Mouse (Mus musculus) limb, embryonic 11.5 days (tissue): Measurements from ENCODE around the gene Hsd17b6. TPM values are rescaled to one million over a fixed set of nuclear protein-coding genes. Genes with fewer than 3 reads are reported as not detected.

ENCODE experiments used
- ATAC-seq: fragments of 200-750 bp; cut with Nextera tagmentation; 2 replicates; pipeline ENCODE4 v1.8.0; 2017; ENCODE audit warnings: low read depth; ENCODE audit not compliant: insufficient number of reproducible peaks, low FRiP score, low TSS enrichment
- DNase-seq: peaks from one replicate; pipeline ENCODE4 v3.0.0-alpha.2; 2015; ENCODE audit warnings: low spot score
- H3K27ac ChIP-seq: fragments of 300-500 bp; sonication (generic); replicated peaks from 2 replicates; pipeline ENCODE4 v1.5.1; 2014; ENCODE audit warnings: low read depth, mild to moderate bottlenecking, low read length
- H3K27me3 ChIP-seq: fragments of 300-500 bp; sonication (generic); 2 replicates; pipeline ENCODE4 v1.6.1; 2014; ENCODE audit warnings: mild to moderate bottlenecking, low read length, mixed read lengths; ENCODE audit not compliant: control insufficient read depth, insufficient read depth
- H3K36me3 ChIP-seq: fragments of 300-500 bp; sonication (generic); 2 replicates; pipeline ENCODE4 v1.6.1; 2014; ENCODE audit warnings: mild to moderate bottlenecking, low read length, moderate library complexity, mixed read lengths; ENCODE audit not compliant: control insufficient read depth, insufficient read depth
- H3K4me1 ChIP-seq: fragments of 300-500 bp; sonication (generic); 2 replicates; pipeline ENCODE4 v1.6.1; 2014; ENCODE audit warnings: low read length, mixed read lengths; ENCODE audit not compliant: control insufficient read depth, insufficient read depth
- H3K4me2 ChIP-seq: fragments of 300-500 bp; sonication (generic); 2 replicates; pipeline ENCODE4 v1.6.1; 2014; ENCODE audit warnings: low read depth, mild to moderate bottlenecking, moderate library complexity; ENCODE audit not compliant: severe bottlenecking
- H3K4me3 ChIP-seq: fragments of 300-500 bp; sonication (generic); 2 replicates; pipeline ENCODE4 v1.5.1; 2014; ENCODE audit warnings: low read depth, low read length
- H3K9ac ChIP-seq: fragments of 300-500 bp; sonication (generic); 2 replicates; pipeline ENCODE4 v1.6.1; 2014; ENCODE audit warnings: mild to moderate bottlenecking, low read length
- H3K9me3 ChIP-seq: fragments of 300-500 bp; sonication (generic); 2 replicates; pipeline ENCODE4 v1.6.1; 2016; ENCODE audit warnings: low read length; ENCODE audit not compliant: control insufficient read depth
- WGBS: fragments of 180-500 bp; shearing (Covaris S2); extraction: QIAGEN DNeasy Blood & Tissue Kit; methylation state at CpG from one replicate; pipeline ENCODE4 v1.1.7; 2014; 5-methylcytosine and 5-hydroxymethylcytosine counted together
- polyA plus RNA-seq: library from polyadenylated mRNA; unstranded; fragments of >200 nt; fragmentation: Nextera tagmentation; extraction: Ambion mirVana; gene quantifications from 2 replicates; pipeline ENCODE4 v1.2.1, GENCODE M21; 2014

Hsd17b6 gene
- polyA plus RNA-seq, 1 experiment from 2014 or later, result not detected

GRCm38 (mm10) chr10:128029931-128030330 is 22.5 kb upstream of the Hsd17b6 start:
- ATAC-seq (no peak), DNase-seq (no peak)
- 0 out of 2 replicates have a peak, but pooled peaks cover 2% of the 10 kb centered on the region for H3K4me1 ChIP-seq
- H3K27ac ChIP-seq, result no peak overlapping the region
- peaks cover 12% of the 10 kb centered on the region; the same call in 1 of the 2 replicates for H3K36me3 ChIP-seq
- H3K4me3 ChIP-seq, result no peak overlapping the region
- 90% methylated on average over 7 of the region's 7 CpGs for WGBS
- H3K27me3 ChIP-seq, result no peaks in the 10 kb centered on the region
- no peaks in the 10 kb centered on the region for H3K9me3 ChIP-seq
- no peak overlapping the region for H3K4me2 ChIP-seq
- H3K9ac ChIP-seq, result no peak overlapping the region

- no peak for DNase-seq
- H3K4me1 ChIP-seq, result no peaks in the 10 kb centered on the region
- no peak overlapping the region for H3K9ac ChIP-seq
- peaks cover 25% of the 10 kb centered on the region for H3K36me3 ChIP-seq
- no peaks in the 10 kb centered on the region for H3K9me3 ChIP-seq
- 94% methylated on average over 10 of the region's 10 CpGs for WGBS
- no peaks in the 10 kb centered on the region for H3K27me3 ChIP-seq
- no peak for ATAC-seq
- H3K4me2 ChIP-seq, result no peak overlapping the region
- no peak overlapping the region for H3K4me3 ChIP-seq
- H3K27ac ChIP-seq, result no peak overlapping the region
Measured at GRCm38 (mm10) chr10:128023496-128023895, 16.1 kb upstream of the Hsd17b6 start.

GRCm38 (mm10) chr10:128022196-128022595 is 14.8 kb upstream of the Hsd17b6 start:
- no peak for ATAC-seq
- DNase-seq, result no peak
- H3K36me3 ChIP-seq, result peaks cover 27% of the 10 kb centered on the region
- H3K4me3 ChIP-seq, result no peak overlapping the region
- no peaks in the 10 kb centered on the region for H3K9me3 ChIP-seq
- 95% methylated on average over 5 of the region's 5 CpGs for WGBS
- no peak overlapping the region for H3K4me2 ChIP-seq
- H3K4me1 ChIP-seq, result no peaks in the 10 kb centered on the region
- no peak overlapping the region for H3K9ac ChIP-seq
- no peaks in the 10 kb centered on the region for H3K27me3 ChIP-seq
- no peak overlapping the region for H3K27ac ChIP-seq

- WGBS, result 7% methylated on average over 31 of the region's 31 CpGs
- H3K4me2 ChIP-seq, result peak within 1 kb of the TSS; percentile 43
- H3K4me3 ChIP-seq, result peak within 1 kb of the TSS; percentile 49
- H3K4me1 ChIP-seq, result no peaks in the 10 kb centered on the region
- DNase-seq (peak; percentile 91), ATAC-seq (peak; percentile 86)
- H3K9ac ChIP-seq, result peak within 1 kb of the TSS; percentile 57
- no peaks in the 10 kb centered on the region for H3K27me3 ChIP-seq
- H3K9me3 ChIP-seq, result no peaks in the 10 kb centered on the region
- peaks cover 6% of the 10 kb centered on the region; the same call in 1 of the 2 replicates for H3K36me3 ChIP-seq
- H3K27ac ChIP-seq, result no peak within 1 kb of the TSS
Measured at GRCm38 (mm10) chr10:128015068-128015934, 7.9 kb upstream of the Hsd17b6 start, which contains the start of gene Prim1. Gene Prim1 (plus strand): TSS chr10:128015168.

GRCm38 (mm10) chr10:128009735-128010134 is 2.3 kb upstream of the Hsd17b6 start:
- 79% methylated on average over 5 of the region's 5 CpGs for WGBS
- no peak for ATAC-seq
- no peak overlapping the region for H3K4me2 ChIP-seq

GRCm38 (mm10) chr10:128008207-128008889 is 937 bp upstream of the Hsd17b6 start:
- Histone ChIP-seq H3K4me3 (no peak overlapping the region), H3K27ac (no peak overlapping the region), H3K4me2 (no peak overlapping the region), H3K27me3 (no peaks in the 10 kb centered on the region), H3K4me1 (no peaks in the 10 kb centered on the region), H3K9ac (no peak overlapping the region), H3K9me3 (no peaks in the 10 kb centered on the region), H3K36me3 (no peaks in the 10 kb centered on the region)
- 12% methylated on average over 4 of the region's 4 CpGs for WGBS
- ATAC-seq (peak; percentile 72), DNase-seq (peak; percentile 90)

More at GRCm38 (mm10) chr10:128009735-128010134, 2.3 kb upstream of the Hsd17b6 start:
- no peak overlapping the region for H3K27ac ChIP-seq
- H3K9me3 ChIP-seq, result no peaks in the 10 kb centered on the region
- no peaks in the 10 kb centered on the region for H3K4me1 ChIP-seq
- no peaks in the 10 kb centered on the region for H3K27me3 ChIP-seq
- H3K9ac ChIP-seq, result no peak overlapping the region
- DNase-seq, result no peak
- no peaks in the 10 kb centered on the region for H3K36me3 ChIP-seq
- no peak overlapping the region for H3K4me3 ChIP-seq

GRCm38 (mm10) chr10:128005479-128005878 is 1.9 kb downstream of the Hsd17b6 start:
- Histone ChIP-seq H3K27ac (no peak overlapping the region), H3K9me3 (no peaks in the 10 kb centered on the region)
- no peak for ATAC-seq

GRCm38 (mm10) chr10:128004918-128005317 is 2.5 kb downstream of the Hsd17b6 start:
- no peak for DNase-seq
- no peaks in the 10 kb centered on the region for H3K36me3 ChIP-seq
- no peak overlapping the region for H3K4me3 ChIP-seq
- WGBS, result 83% methylated on average over 10 of the region's 10 CpGs
- no peaks in the 10 kb centered on the region for H3K27me3 ChIP-seq
- no peaks in the 10 kb centered on the region for H3K4me1 ChIP-seq
- no peak overlapping the region for H3K4me2 ChIP-seq
- ATAC-seq, result no peak
- H3K9me3 ChIP-seq, result no peaks in the 10 kb centered on the region
- H3K9ac ChIP-seq, result no peak overlapping the region
- H3K27ac ChIP-seq, result no peak overlapping the region

More at GRCm38 (mm10) chr10:128005479-128005878, 1.9 kb downstream of the Hsd17b6 start:
- 86% methylated on average over 8 of the region's 8 CpGs for WGBS
- Histone ChIP-seq H3K4me3 (no peak overlapping the region), H3K4me2 (no peak overlapping the region), H3K4me1 (no peaks in the 10 kb centered on the region), H3K27me3 (no peaks in the 10 kb centered on the region), H3K36me3 (no peaks in the 10 kb centered on the region), H3K9ac (no peak overlapping the region)
- DNase-seq, result no peak
